Comparison of ENCODE assay signal across 15 mouse cellular contexts in genomic region chr13:25401936-25402504, GRCm38 (mm10).
DNase-seq lines count a peak whose midpoint lies in the region; ATAC-seq and TF ChIP-seq lines count a peak whose summit lies in the region.
"Had no signal": no experiment of that assay in that cellular context is flagged by ENCODE, and none has a peak within 500 bp of the region (broad histone marks: within the 10 kb centered on the region; RNA-seq: fewer than 3 reads in every experiment).

No protein-coding gene starts in this region.

- no peak overlapping the region for H3K27ac ChIP-seq in kidney, postnatal 0 days
- H3K27ac ChIP-seq in hindbrain, embryonic 14.5 days = peak overlapping the region; percentile 78
- H3K27ac ChIP-seq in neural tube, embryonic 12.5 days = no peak overlapping the region
- H3K27ac ChIP-seq in liver, embryonic 11.5 days (ENCODE audit: low read depth, low read length) = no peak overlapping the region
- H3K27ac ChIP-seq: stomach, embryonic 15.5 days had no signal

- H3K36me3 ChIP-seq in kidney, postnatal 0 days (ENCODE audit: insufficient read depth, low read length) = no peaks in the 10 kb centered on the region
- H3K36me3 ChIP-seq in hindbrain, embryonic 14.5 days (replicated peaks; ENCODE audit: control insufficient read depth, insufficient read depth) = no peaks in the 10 kb centered on the region
- H3K36me3 ChIP-seq in neural tube, embryonic 12.5 days = no peaks in the 10 kb centered on the region
- no peaks in the 10 kb centered on the region for H3K36me3 ChIP-seq in liver, embryonic 11.5 days (ENCODE audit: control insufficient read depth, insufficient read depth, low read length)
- H3K36me3 ChIP-seq: heart, embryonic 12.5 days; stomach, embryonic 15.5 days had no signal

- H3K27me3 ChIP-seq in kidney, postnatal 0 days (ENCODE audit: insufficient read depth, low read length) = no peaks in the 10 kb centered on the region
- no peaks in the 10 kb centered on the region for H3K27me3 ChIP-seq in hindbrain, embryonic 14.5 days (ENCODE audit: control insufficient read depth, insufficient read depth, low read length)
- no peaks in the 10 kb centered on the region for H3K27me3 ChIP-seq in neural tube, embryonic 12.5 days (replicated peaks)
- no peaks in the 10 kb centered on the region for H3K27me3 ChIP-seq in liver, embryonic 11.5 days (replicated peaks; ENCODE audit: control insufficient read depth, insufficient read depth, low read length)
- H3K27me3 ChIP-seq: heart, embryonic 12.5 days; stomach, embryonic 15.5 days had no signal

- peak; percentile 47 for DNase-seq in kidney, postnatal 0 days (ENCODE audit: low spot score)
- DNase-seq in kidney, adult 8-10 months = no peak
- DNase-seq in embryo, embryonic 9.5 days (ENCODE audit: extremely low spot score) = peak; percentile 26
- peak; percentile 66 for DNase-seq in hindbrain, embryonic 14.5 days (ENCODE audit: low spot score)
- no peak for DNase-seq in testis, postnatal 14 days (ENCODE audit: low spot score)
- DNase-seq in liver, embryonic 11.5 days (ENCODE audit: low spot score) = no peak
- DNase-seq in adrenal gland, adult 8-10 months = no peak
- DNase-seq: B cell, adult 2 months; cerebellum, adult 18-20 months; kidney, adult 9 months; lung, postnatal 36 days had no signal

- TF ChIP-seq CTCF in kidney, postnatal 0 days (IDR thresholded peaks at IDR 0.05; ENCODE audit: low read depth) = peak; percentile 46; the same call in 1 of the 2 replicates

- no peak overlapping the region for H3K4me3 ChIP-seq in kidney, postnatal 0 days (replicated peaks; ENCODE audit: low read depth, low read length)
- H3K4me3 ChIP-seq in hindbrain, embryonic 14.5 days (replicated peaks; ENCODE audit: low read length) = no peak overlapping the region
- H3K4me3 ChIP-seq in neural tube, embryonic 12.5 days = no peak overlapping the region
- H3K4me3 ChIP-seq in liver, embryonic 11.5 days (ENCODE audit: low read depth, low read length) = no peak overlapping the region
- H3K4me3 ChIP-seq: erythroblast, embryonic 14.5 days; heart, embryonic 12.5 days; stomach, embryonic 15.5 days had no signal

- WGBS in kidney, postnatal 0 days = 51% methylated on average over 9 of the region's 9 CpGs
- 30% methylated on average over 9 of the region's 9 CpGs for WGBS in hindbrain, embryonic 14.5 days
- 41% methylated on average over 9 of the region's 9 CpGs for WGBS in neural tube, embryonic 12.5 days
- WGBS in liver, embryonic 11.5 days = 63% methylated on average over 9 of the region's 9 CpGs

- ATAC-seq in kidney, postnatal 0 days (replicated peaks; ENCODE audit: low FRiP score, low read depth) = no peak
- peak; percentile 66 for ATAC-seq in hindbrain, embryonic 14.5 days (ENCODE audit: low FRiP score)
- peak; percentile 52; the same call in 1 of the 2 replicates for ATAC-seq in neural tube, embryonic 12.5 days (ENCODE audit: low FRiP score, low read depth)
- no peak for ATAC-seq in liver, embryonic 11.5 days (replicated peaks; ENCODE audit: low FRiP score)

- no peaks in the 10 kb centered on the region for H3K4me1 ChIP-seq in kidney, postnatal 0 days (replicated peaks; ENCODE audit: insufficient read depth, low read length)
- H3K4me1 ChIP-seq in hindbrain, embryonic 14.5 days (replicated peaks; ENCODE audit: control insufficient read depth, insufficient read depth, low read length) = peaks cover 19% of the 10 kb centered on the region
- H3K4me1 ChIP-seq in neural tube, embryonic 12.5 days = 0 out of 2 replicates have a peak, but pooled peaks cover 16% of the 10 kb centered on the region
- H3K4me1 ChIP-seq in liver, embryonic 11.5 days (replicated peaks; ENCODE audit: control insufficient read depth, insufficient read depth, low read length) = no peaks in the 10 kb centered on the region
- H3K4me1 ChIP-seq: heart, embryonic 12.5 days; stomach, embryonic 15.5 days had no signal

- no peak overlapping the region for H3K9ac ChIP-seq in kidney, postnatal 0 days (ENCODE audit: low read depth, low read length)
- H3K9ac ChIP-seq in hindbrain, embryonic 14.5 days = no peak overlapping the region
- H3K9ac ChIP-seq in neural tube, embryonic 12.5 days = no peak overlapping the region
- no peak overlapping the region for H3K9ac ChIP-seq in liver, embryonic 11.5 days (ENCODE audit: low read depth, low read length)
- H3K9ac ChIP-seq: heart, embryonic 12.5 days; stomach, embryonic 15.5 days had no signal

- H3K4me2 ChIP-seq in kidney, postnatal 0 days (ENCODE audit: low read length) = no peak overlapping the region
- no peak overlapping the region for H3K4me2 ChIP-seq in hindbrain, embryonic 14.5 days (replicated peaks)
- no peak overlapping the region for H3K4me2 ChIP-seq in neural tube, embryonic 12.5 days (replicated peaks)
- H3K4me2 ChIP-seq in liver, embryonic 11.5 days = no peak overlapping the region
- H3K4me2 ChIP-seq: heart, embryonic 12.5 days; stomach, embryonic 15.5 days had no signal

- H3K9me3 ChIP-seq in kidney, postnatal 0 days (replicated peaks; ENCODE audit: low read length) = no peaks in the 10 kb centered on the region
- H3K9me3 ChIP-seq in hindbrain, embryonic 14.5 days (ENCODE audit: control insufficient read depth, low read length) = no peaks in the 10 kb centered on the region
- H3K9me3 ChIP-seq in neural tube, embryonic 12.5 days = no peaks in the 10 kb centered on the region
- H3K9me3 ChIP-seq in liver, embryonic 11.5 days (ENCODE audit: control insufficient read depth, low read length) = no peaks in the 10 kb centered on the region
- H3K9me3 ChIP-seq: heart, embryonic 12.5 days; stomach, embryonic 15.5 days had no signal

Comparison
In these comparisons a context has a peak if more than half of its experiments do, and no peak if none do; other contexts are left out.
1. DNase-seq: peak in kidney, postnatal 0 days (single experiment), embryo, embryonic 9.5 days (single experiment) and hindbrain, embryonic 14.5 days (single experiment); none in kidney, adult 8-10 months (0 of 2), testis, postnatal 14 days (single experiment), liver, embryonic 11.5 days (single experiment) and adrenal gland, adult 8-10 months (single experiment).
2. ATAC-seq: peak in hindbrain, embryonic 14.5 days (single experiment) and neural tube, embryonic 12.5 days (single experiment); none in kidney, postnatal 0 days (single experiment) and liver, embryonic 11.5 days (single experiment).